Mouse (Mus musculus) MEL (cell line): ENCODE results near the gene Ston2. TPM values are rescaled to one million over a fixed set of nuclear protein-coding genes. Genes with fewer than 3 reads are reported as not detected.

Source experiments
- DNase-seq: peaks from one replicate; pipeline ENCODE4 v3.0.0; 2011; ENCODE audit warnings: low read depth, low spot score
- H3K27ac ChIP-seq: 2 replicates; pipeline ENCODE4 v1.5.1; 2012; ENCODE audit warnings: low read depth, mild to moderate bottlenecking, control low read depth, low read length, moderate library complexity; ENCODE audit not compliant: control insufficient read depth
- H3K27me3 ChIP-seq, 2 experiments: fragments of 150-350 bp in 1 of 2; sonication (generic) in 1 of 2; 2 replicates each; pipeline ENCODE4 v1.6.1; 2012; ENCODE audit warnings: low read length in 2 of 2, mild to moderate bottlenecking in 2 of 2, improper control_type of control experiment in 1 of 2, moderate library complexity in 1 of 2; ENCODE audit not compliant: insufficient read depth in 2 of 2, control insufficient read depth in 1 of 2
- H3K36me3 ChIP-seq, 2 experiments: 2 replicates each; pipeline ENCODE4 v1.6.1; 2012 to 2014; ENCODE audit warnings: low read length in 2 of 2, improper control_type of control experiment in 1 of 2, inconsistent platforms in 1 of 2, mild to moderate bottlenecking in 1 of 2; ENCODE audit not compliant: insufficient read depth in 2 of 2, control insufficient read depth in 1 of 2
- H3K4me1 ChIP-seq, 2 experiments: fragments of 150-350 bp in 1 of 2; sonication (generic) in 1 of 2; 2 replicates each; pipeline ENCODE4 v1.6.1; 2012; ENCODE audit warnings: low read length in 2 of 2, improper control_type of control experiment in 1 of 2, mild to moderate bottlenecking in 1 of 2; ENCODE audit not compliant: insufficient read depth in 2 of 2, control insufficient read depth in 1 of 2
- H3K4me3 ChIP-seq, 2 experiments: fragments of 150-350 bp in 1 of 2; sonication (generic) in 1 of 2; 2 replicates each; pipeline ENCODE4 v1.5.1; 2012; ENCODE audit warnings: low read depth in 2 of 2, low read length in 2 of 2, mild to moderate bottlenecking in 2 of 2, moderate library complexity in 2 of 2, control low read depth in 1 of 2, improper control_type of control experiment in 1 of 2; ENCODE audit not compliant: control insufficient read depth in 1 of 2, insufficient read depth in 1 of 2
- H3K79me2 ChIP-seq: 2 replicates; pipeline ENCODE4 v1.6.1; 2012; ENCODE audit warnings: mild to moderate bottlenecking, low read length, moderate library complexity; ENCODE audit not compliant: control insufficient read depth, poor library complexity, insufficient read depth
- H3K9ac ChIP-seq: 2 replicates; pipeline ENCODE4 v1.6.1; 2012; ENCODE audit warnings: low read depth, mild to moderate bottlenecking, control low read depth, low read length, moderate library complexity; ENCODE audit not compliant: control insufficient read depth, poor library complexity, severe bottlenecking
- H3K9me3 ChIP-seq: fragments of 150-350 bp; sonication (generic); replicated peaks from 2 replicates; pipeline ENCODE4 v1.6.1; 2012; ENCODE audit warnings: mild to moderate bottlenecking, low read length, improper control_type of control experiment, moderate library complexity; ENCODE audit not compliant: insufficient read depth
- BHLHE40 ChIP-seq: IDR thresholded peaks from 2 replicates; pipeline ENCODE4 v1.6.1; 2012; ENCODE audit warnings: low read depth, mild to moderate bottlenecking, inconsistent platforms, low read length, improper control_type of control experiment, borderline replicate concordance
- CHD1 ChIP-seq: IDR thresholded peaks from 2 replicates; pipeline ENCODE4 v1.6.1; 2012; ENCODE audit warnings: low read depth, mild to moderate bottlenecking, inconsistent platforms, low read length, improper control_type of control experiment
- CHD2 ChIP-seq: IDR thresholded peaks from 2 replicates; pipeline ENCODE4 v1.6.1; 2011; ENCODE audit warnings: low read length, improper control_type of control experiment
- CTCF ChIP-seq, 3 experiments: IDR thresholded peaks in 2 of 3; conservative IDR thresholded peaks in 1 of 3; 2 replicates each; pipeline ENCODE4 v1.5.1; 2011 to 2012; ENCODE audit warnings: low read length in 3 of 3, low read depth in 2 of 3, mild to moderate bottlenecking in 2 of 3, improper control_type of control experiment in 1 of 3, inconsistent platforms in 1 of 3, mixed read lengths in 1 of 3, moderate library complexity in 1 of 3; ENCODE audit not compliant: control insufficient read depth in 1 of 3, insufficient read depth in 1 of 3, poor library complexity in 1 of 3, severe bottlenecking in 1 of 3
- E2F4 ChIP-seq: IDR thresholded peaks from 2 replicates; pipeline ENCODE4 v1.6.1; 2011; ENCODE audit warnings: low read depth, low read length, improper control_type of control experiment, borderline replicate concordance
- ELF1 ChIP-seq: IDR thresholded peaks from 2 replicates; pipeline ENCODE4 v1.6.1; 2014; ENCODE audit warnings: low read depth, mild to moderate bottlenecking, inconsistent platforms, low read length, improper control_type of control experiment, moderate library complexity
- EP300 ChIP-seq, 2 experiments: IDR thresholded peaks; 2 replicates each; pipeline ENCODE4 v1.6.1; 2011; ENCODE audit warnings: improper control_type of control experiment in 2 of 2, low read length in 2 of 2, low read depth in 1 of 2, mild to moderate bottlenecking in 1 of 2
- ETS1 ChIP-seq: IDR thresholded peaks from 2 replicates; pipeline ENCODE4 v1.6.1; 2012; ENCODE audit warnings: low read depth, mild to moderate bottlenecking, inconsistent platforms, low read length, improper control_type of control experiment, moderate library complexity
- GATA1 ChIP-seq: IDR thresholded peaks from 2 replicates; pipeline ENCODE4 v1.6.1; 2011; ENCODE audit warnings: low read depth, low read length, improper control_type of control experiment
- HCFC1 ChIP-seq: IDR thresholded peaks from 2 replicates; pipeline ENCODE4 v1.6.1; 2012; ENCODE audit warnings: low read depth, mild to moderate bottlenecking, inconsistent platforms, low read length, improper control_type of control experiment, moderate library complexity
- JUND ChIP-seq: IDR thresholded peaks from 2 replicates; pipeline ENCODE4 v1.6.1; 2011; ENCODE audit warnings: low read depth, mild to moderate bottlenecking, improper control_type of control experiment, low read length
- MAFK ChIP-seq: IDR thresholded peaks from 2 replicates; pipeline ENCODE4 v1.6.1; 2011; ENCODE audit warnings: low read depth, mild to moderate bottlenecking, low read length, improper control_type of control experiment, borderline replicate concordance
- MAX ChIP-seq: IDR thresholded peaks from 2 replicates; pipeline ENCODE4 v1.6.1; 2011; ENCODE audit warnings: low read length, improper control_type of control experiment
- MEF2A ChIP-seq: IDR thresholded peaks from 2 replicates; pipeline ENCODE4 v1.6.1; 2014; ENCODE audit warnings: low read depth, mild to moderate bottlenecking, inconsistent platforms, low read length, improper control_type of control experiment; ENCODE audit not compliant: poor library complexity, insufficient replicate concordance, severe bottlenecking; ENCODE audit errors: extremely low read depth
- MXI1 ChIP-seq: IDR thresholded peaks from 2 replicates; pipeline ENCODE4 v1.6.1; 2011; ENCODE audit warnings: mild to moderate bottlenecking, low read depth, low read length, improper control_type of control experiment
- MYC ChIP-seq: IDR thresholded peaks from 2 replicates; pipeline ENCODE4 v1.6.1; 2011; ENCODE audit warnings: low read depth, mild to moderate bottlenecking, low read length, improper control_type of control experiment, moderate library complexity
- NELFE ChIP-seq: IDR thresholded peaks from 2 replicates; pipeline ENCODE4 v1.6.1; 2011; ENCODE audit warnings: low read depth, low read length, improper control_type of control experiment
- NRF1 ChIP-seq: IDR thresholded peaks from 2 replicates; pipeline ENCODE4 v1.6.1; 2014; ENCODE audit warnings: low read depth, mild to moderate bottlenecking, inconsistent platforms, low read length, improper control_type of control experiment, moderate library complexity; ENCODE audit not compliant: poor library complexity, insufficient read depth, severe bottlenecking
- POLR2AphosphoS5 ChIP-seq: IDR thresholded peaks from 2 replicates; pipeline ENCODE4 v1.6.1; 2012; ENCODE audit warnings: low read depth, borderline replicate concordance, mild to moderate bottlenecking, inconsistent platforms, low read length, moderate library complexity, mixed read lengths
- RCOR1 ChIP-seq: IDR thresholded peaks from 2 replicates; pipeline ENCODE4 v1.6.1; 2012; ENCODE audit warnings: low read depth, mild to moderate bottlenecking, inconsistent platforms, low read length, improper control_type of control experiment
- SIN3A ChIP-seq: IDR thresholded peaks from 2 replicates; pipeline ENCODE4 v1.6.1; 2012; ENCODE audit warnings: low read length, improper control_type of control experiment, inconsistent platforms
- SMC3 ChIP-seq: IDR thresholded peaks from 2 replicates; pipeline ENCODE4 v1.6.1; 2011; ENCODE audit warnings: low read depth, low read length, improper control_type of control experiment
- TAL1 ChIP-seq: IDR thresholded peaks from 2 replicates; pipeline ENCODE4 v1.6.1; 2012; ENCODE audit warnings: mild to moderate bottlenecking, inconsistent platforms, low read length, moderate library complexity, mixed read lengths
- TCF12 ChIP-seq: IDR thresholded peaks from 2 replicates; pipeline ENCODE4 v1.6.1; 2014; ENCODE audit warnings: low read depth, mild to moderate bottlenecking, inconsistent platforms, low read length, improper control_type of control experiment, moderate library complexity
- UBTF ChIP-seq: IDR thresholded peaks from 2 replicates; pipeline ENCODE4 v1.6.1; 2012; ENCODE audit warnings: low read depth, mild to moderate bottlenecking, inconsistent platforms, low read length, improper control_type of control experiment, moderate library complexity, borderline replicate concordance; ENCODE audit not compliant: insufficient read depth
- USF2 ChIP-seq, 2 experiments: IDR thresholded peaks; 2 replicates each; pipeline ENCODE4 v1.6.1; 2011 to 2012; ENCODE audit warnings: improper control_type of control experiment in 2 of 2, low read length in 2 of 2, borderline replicate concordance in 1 of 2, inconsistent platforms in 1 of 2, low read depth in 1 of 2, mild to moderate bottlenecking in 1 of 2; ENCODE audit not compliant: insufficient read depth in 1 of 2
- ZC3H11A ChIP-seq: IDR thresholded peaks from 2 replicates; pipeline ENCODE4 v1.6.1; 2012; ENCODE audit warnings: low read depth, mild to moderate bottlenecking, inconsistent platforms, low read length, improper control_type of control experiment
- ZKSCAN1 ChIP-seq: IDR thresholded peaks from 2 replicates; pipeline ENCODE4 v1.6.1; 2012; ENCODE audit warnings: low read depth, mild to moderate bottlenecking, inconsistent platforms, low read length, improper control_type of control experiment, moderate library complexity
- ZMIZ1 ChIP-seq: IDR thresholded peaks from 2 replicates; pipeline ENCODE4 v1.6.1; 2012; ENCODE audit warnings: low read depth, mild to moderate bottlenecking, inconsistent platforms, low read length, improper control_type of control experiment, moderate library complexity
- polyA plus RNA-seq, 2 experiments: library from polyadenylated mRNA; stranded (reverse) in 1 of 2; unstranded in 1 of 2; fragments of >175 nt in 1 of 2; fragments of >200 nt in 1 of 2; gene quantifications; 2 replicates each; pipeline versions ENCODE4 v1.2.1 to v1.2.4; 2012; ENCODE audit warnings: low replicate concordance in 2 of 2, low read depth in 1 of 2; ENCODE audit not compliant: insufficient read length in 2 of 2, insufficient read depth in 1 of 2, missing spikeins in 1 of 2
- total RNA-seq: library from RNA; depleted of rRNA; stranded (reverse); fragments of 300-350 nt; gene quantifications from 2 replicates; pipeline ENCODE4 v1.2.3, GENCODE M21; 2012

Ston2 gene
- total and polyA plus RNA-seq, 3 experiments = not detected

- DNase-seq = no peak
- Histone ChIP-seq H3K27ac (no peak overlapping the region), H3K4me1 (no peaks in the 10 kb centered on the region), H3K9ac (no peak overlapping the region), H3K27me3 (no peaks in the 10 kb centered on the region), H3K4me3 (no peak overlapping the region), H3K36me3 (no peaks in the 10 kb centered on the region), H3K9me3 (no peaks in the 10 kb centered on the region), H3K79me2 (no peaks in the 10 kb centered on the region)
- TF ChIP-seq HCFC1 = no peak
- no peak for TF ChIP-seq SMC3
- no peak for TF ChIP-seq UBTF
- TF ChIP-seq MAX = no peak
- TF ChIP-seq EP300 (IDR thresholded peaks at IDR 0.05; ENCODE audit: low read depth in 1 of 2, low read length in 2 of 2) = no peak
- no peak for TF ChIP-seq RCOR1
- no peak for TF ChIP-seq TAL1
- TF ChIP-seq POLR2AphosphoS5 = no peak
- no peak for TF ChIP-seq USF2 (IDR thresholded peaks at IDR 0.05; ENCODE audit: borderline replicate concordance in 1 of 2, insufficient read depth in 1 of 2, low read depth in 1 of 2, low read length in 2 of 2)
- no peak for TF ChIP-seq ZC3H11A
- no peak for TF ChIP-seq NELFE
- no peak for TF ChIP-seq JUND
- no peak for TF ChIP-seq CTCF (IDR thresholded peaks at IDR 0.05 in 2 of 3, conservative IDR thresholded peaks at IDR 0.05 in 1 of 3; ENCODE audit: control insufficient read depth in 1 of 3, insufficient read depth in 1 of 3, low read depth in 2 of 3, low read length in 3 of 3, poor library complexity in 1 of 3, severe bottlenecking in 1 of 3)
- no peak for TF ChIP-seq ZKSCAN1
- TF ChIP-seq SIN3A = no peak
- no peak for TF ChIP-seq TCF12
- TF ChIP-seq ZMIZ1 = no peak
Measured at GRCm38 (mm10) chr12:91742916-91743315, 45.3 kb downstream of the Ston2 start.

DNA sequence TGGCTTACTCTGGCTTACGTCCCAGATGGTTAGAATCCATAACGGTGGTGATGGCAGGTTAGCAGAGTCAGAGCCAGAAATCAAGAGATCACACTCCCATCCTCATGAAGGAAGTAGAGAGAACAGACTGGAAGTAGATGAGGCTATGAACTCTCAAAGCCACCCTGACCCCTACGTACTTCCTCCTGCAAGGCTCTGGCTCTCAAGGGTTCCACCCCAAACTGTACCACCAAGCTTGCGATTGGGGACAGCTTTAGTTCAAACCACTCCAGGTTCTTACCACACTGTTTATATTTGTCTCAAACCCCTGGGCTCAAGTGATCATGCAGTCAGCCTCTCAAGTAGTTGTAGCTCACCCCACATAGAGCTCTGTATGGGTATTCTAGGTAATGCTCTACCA is 49.8 kb downstream of the Ston2 start:
- Histone ChIP-seq H3K4me3 (no peak overlapping the region), H3K9me3 (no peaks in the 10 kb centered on the region), H3K27ac (no peak overlapping the region), H3K27me3 (no peaks in the 10 kb centered on the region), H3K79me2 (no peaks in the 10 kb centered on the region), H3K36me3 (no peaks in the 10 kb centered on the region), H3K9ac (no peak overlapping the region), H3K4me1 (no peaks in the 10 kb centered on the region)
- DNase-seq = no peak
- no peak for TF ChIP-seq MXI1
- TF ChIP-seq CHD1 = no peak
- TF ChIP-seq CHD2 = no peak
- no peak for TF ChIP-seq MEF2A
- no peak for TF ChIP-seq RCOR1
- no peak for TF ChIP-seq BHLHE40
- no peak for TF ChIP-seq GATA1
- TF ChIP-seq ETS1 = no peak
- no peak for TF ChIP-seq ZMIZ1
- no peak for TF ChIP-seq JUND
- no peak for TF ChIP-seq MAFK
- no peak for TF ChIP-seq ZKSCAN1
- no peak for TF ChIP-seq ELF1
- no peak for TF ChIP-seq SIN3A
- no peak for TF ChIP-seq NELFE
- TF ChIP-seq NRF1 = no peak
- no peak for TF ChIP-seq MYC
- TF ChIP-seq POLR2AphosphoS5 = no peak
- TF ChIP-seq EP300 (IDR thresholded peaks at IDR 0.05; ENCODE audit: low read depth in 1 of 2, low read length in 2 of 2) = no peak
- no peak for TF ChIP-seq E2F4
